Mouse (Mus musculus): Measurements from ENCODE around the gene Daw1.

Gene Daw1

GRCm38 (mm10) chr1:83159603-83160002 is at the start of gene Daw1:
Gene Daw1 (plus strand): TSS chr1:83159752.
- CTCF ChIA-PET, result no interaction called here

- CTCF ChIA-PET, result no interaction called here
These were observed 48.6 kb upstream of the Daw1 start for GRCm38 (mm10) chr1:83110992-83111391.

- CTCF ChIA-PET, result no interaction called here
These were observed 47.8 kb upstream of the Daw1 start for GRCm38 (mm10) chr1:83111726-83112125.

- CTCF ChIA-PET, result no interaction called here
These were observed 43.0 kb upstream of the Daw1 start, which contains the start of gene Ccl20 for GRCm38 (mm10) chr1:83116447-83117137. Gene Ccl20 (plus strand): TSS chr1:83116766.

- CTCF ChIA-PET, result no interaction called here
These were observed 42.3 kb upstream of the Daw1 start for GRCm38 (mm10) chr1:83117217-83117616.

- CTCF ChIA-PET, result no interaction called here
These were observed 41.9 kb upstream of the Daw1 start for GRCm38 (mm10) chr1:83117661-83118060.

GRCm38 (mm10) chr1:83119903-83120302 is 39.6 kb upstream of the Daw1 start:
- CTCF ChIA-PET, result no interaction called here

- CTCF ChIA-PET, result no interaction called here
These were observed 39.2 kb upstream of the Daw1 start for GRCm38 (mm10) chr1:83120312-83120711.

GRCm38 (mm10) chr1:83123201-83123600 is 36.4 kb upstream of the Daw1 start:
- CTCF ChIA-PET, result no interaction called here

GRCm38 (mm10) chr1:83135829-83136228 is 23.7 kb upstream of the Daw1 start:
- CTCF ChIA-PET, result no interaction called here

- CTCF ChIA-PET, result no interaction called here
These were observed 21.7 kb upstream of the Daw1 start for GRCm38 (mm10) chr1:83137847-83138246.

- CTCF ChIA-PET, result no interaction called here
These were observed 20.8 kb upstream of the Daw1 start for GRCm38 (mm10) chr1:83138721-83139120.

- CTCF ChIA-PET, result no interaction called here
These were observed 18.0 kb upstream of the Daw1 start for GRCm38 (mm10) chr1:83141510-83141909.

GRCm38 (mm10) chr1:83142055-83142454 is 17.5 kb upstream of the Daw1 start:
- CTCF ChIA-PET, result no interaction called here

- CTCF ChIA-PET, result no interaction called here
These were observed 13.0 kb upstream of the Daw1 start for GRCm38 (mm10) chr1:83146547-83146946.

GRCm38 (mm10) chr1:83150227-83150626 is 9.3 kb upstream of the Daw1 start:
- CTCF ChIA-PET, result interaction anchor here (0.6 kb wide), 1 partner anchor 18 kb away, joined by 3 read pairs; no protein-coding TSS in a partner anchor

GRCm38 (mm10) chr1:83152961-83153360 is 6.6 kb upstream of the Daw1 start:
- CTCF ChIA-PET, result no interaction called here

GRCm38 (mm10) chr1:83156876-83157275 is 2.7 kb upstream of the Daw1 start:
- CTCF ChIA-PET, result no interaction called here

GRCm38 (mm10) chr1:83161658-83162057 is 2.1 kb downstream of the Daw1 start:
- CTCF ChIA-PET, result no interaction called here

GRCm38 (mm10) chr1:83164027-83164426 is 4.5 kb downstream of the Daw1 start:
- CTCF ChIA-PET, result no interaction called here

GRCm38 (mm10) chr1:83169158-83169557 is 9.6 kb downstream of the Daw1 start:
- CTCF ChIA-PET, result no interaction called here

GRCm38 (mm10) chr1:83175985-83176384 is 16.4 kb downstream of the Daw1 start:
- CTCF ChIA-PET, result no interaction called here

GRCm38 (mm10) chr1:83179531-83179930 is 20.0 kb downstream of the Daw1 start:
- CTCF ChIA-PET, result no interaction called here

GRCm38 (mm10) chr1:83181418-83181817 is 21.9 kb downstream of the Daw1 start:
- CTCF ChIA-PET, result no interaction called here

Measured in spleen, embryonic (tissue).